Mouse (Mus musculus) ES-Bruce4 (cell line): Measurements from ENCODE around the gene Lama5. TPM values are rescaled to one million over a fixed set of nuclear protein-coding genes. Genes with fewer than 3 reads are reported as not detected.

Experiments used
- H3K27ac ChIP-seq: 2 replicates; pipeline ENCODE4 v1.5.1; 2012; ENCODE audit warnings: low read length, inconsistent platforms; ENCODE audit not compliant: insufficient read depth
- H3K27me3 ChIP-seq: 2 replicates; pipeline ENCODE4 v1.6.1; 2012; ENCODE audit warnings: mild to moderate bottlenecking, low read length, inconsistent platforms; ENCODE audit not compliant: control insufficient read depth, poor library complexity, insufficient read depth, severe bottlenecking
- H3K36me3 ChIP-seq: 2 replicates; pipeline ENCODE4 v1.6.1; 2012; ENCODE audit warnings: inconsistent platforms, mild to moderate bottlenecking, low read length, moderate library complexity; ENCODE audit not compliant: control insufficient read depth, poor library complexity, insufficient read depth, severe bottlenecking
- H3K4me1 ChIP-seq: one replicate; pipeline ENCODE4 v1.8.1; 2011; ENCODE audit warnings: low read length; ENCODE audit not compliant: control insufficient read depth, insufficient read depth
- H3K4me3 ChIP-seq: 2 replicates; pipeline ENCODE4 v1.5.1; 2011; ENCODE audit warnings: low read depth, mild to moderate bottlenecking, low read length
- H3K9ac ChIP-seq: 2 replicates; pipeline ENCODE4 v1.6.1; 2012; ENCODE audit warnings: low read depth, mild to moderate bottlenecking, inconsistent platforms; ENCODE audit not compliant: poor library complexity, severe bottlenecking
- H3K9me3 ChIP-seq: replicated peaks from 2 replicates; pipeline ENCODE4 v1.6.1; 2012; ENCODE audit warnings: mild to moderate bottlenecking, low read length, inconsistent platforms; ENCODE audit not compliant: control insufficient read depth, poor library complexity, insufficient read depth, severe bottlenecking
- CTCF ChIP-seq: IDR thresholded peaks from one replicate; pipeline ENCODE4 v1.8.1; 2011; ENCODE audit warnings: low read depth, low read length
- EP300 ChIP-seq: IDR thresholded peaks from 2 replicates; pipeline ENCODE4 v1.6.1; 2011; ENCODE audit warnings: low read depth, low read length; ENCODE audit not compliant: insufficient read depth
- POLR2A ChIP-seq: IDR thresholded peaks from one replicate; pipeline ENCODE4 v1.8.1; 2011; ENCODE audit warnings: low read length; ENCODE audit not compliant: insufficient read depth
- polyA plus RNA-seq: library from polyadenylated mRNA; stranded (reverse); fragments of >200 nt; gene quantifications from 2 replicates; pipeline ENCODE4 v1.2.4, GENCODE M21; 2011; ENCODE audit warnings: low read depth; ENCODE audit not compliant: missing spikeins, insufficient read depth, insufficient read length

The Lama5 gene
- polyA plus RNA-seq, 1 experiment: 141 TPM

- Histone ChIP-seq H3K9me3 (no peaks in the 10 kb centered on the region), H3K27ac (peak overlapping the region; percentile 94), H3K4me1 (peaks cover 3% of the 10 kb centered on the region), H3K4me3 (0 out of 2 replicates have a peak overlapping the region, but pooled peaks have one; percentile 1), H3K36me3 (no peaks in the 10 kb centered on the region), H3K9ac (peak overlapping the region; percentile 15; the same call in 1 of the 2 replicates), H3K27me3 (no peaks in the 10 kb centered on the region)
- TF ChIP-seq EP300 (peak; percentile 92), CTCF (no peak)
Measured at GRCm38 (mm10) chr2:180236500-180236899, 10.8 kb upstream of the Lama5 start.

DNA sequence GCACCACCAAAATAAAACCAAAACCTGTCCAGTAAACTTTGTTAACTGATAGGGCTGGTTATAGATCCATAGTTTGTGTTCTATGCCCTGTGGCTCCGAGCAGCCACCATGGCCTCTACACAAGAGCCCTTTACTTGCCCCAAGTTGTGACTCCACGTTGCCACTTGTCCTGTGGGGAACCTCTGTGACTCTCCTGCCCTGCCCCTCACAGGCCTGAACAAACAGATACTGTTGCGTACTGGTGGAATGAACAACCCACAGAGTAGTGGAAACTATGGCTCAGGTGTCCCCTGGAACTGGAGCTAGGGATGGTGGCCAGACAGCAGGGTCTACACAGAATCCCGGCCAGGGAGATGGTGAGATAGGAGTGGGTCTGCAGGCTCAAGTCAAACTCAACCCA, 10.1 kb upstream of the Lama5 start:
- Histone ChIP-seq H3K27me3 (no peaks in the 10 kb centered on the region), H3K27ac (peak overlapping the region; percentile 70), H3K36me3 (no peaks in the 10 kb centered on the region), H3K9me3 (no peaks in the 10 kb centered on the region), H3K4me1 (peaks cover 3% of the 10 kb centered on the region), H3K4me3 (no peak overlapping the region), H3K9ac (peak overlapping the region; percentile 15; the same call in 1 of the 2 replicates)
- TF ChIP-seq EP300: no peak
- no peak for TF ChIP-seq CTCF
- TF ChIP-seq POLR2A: no peak

DNA sequence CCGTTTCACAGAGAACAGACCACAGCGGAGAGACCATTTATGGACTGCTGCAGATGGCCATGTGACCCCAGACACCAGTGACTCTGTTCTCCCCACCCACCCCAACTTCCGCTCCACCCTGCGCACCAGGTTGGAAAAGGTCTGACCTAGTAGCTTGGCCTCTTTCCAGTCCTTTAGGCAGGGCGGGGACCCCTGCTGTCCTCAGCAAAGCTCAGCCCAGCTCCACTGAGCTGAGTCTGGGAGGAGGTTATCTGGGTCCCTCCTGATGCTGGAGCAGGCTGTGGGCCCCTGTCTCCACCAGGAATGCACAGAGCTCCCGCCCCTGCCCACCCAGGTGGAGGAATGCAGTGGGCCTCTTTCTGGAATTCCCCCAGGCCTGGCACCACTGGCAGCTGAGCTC, 9.3 kb upstream of the Lama5 start:
- H3K4me3 ChIP-seq: peak overlapping the region; percentile 18
- H3K9ac ChIP-seq: peak overlapping the region; percentile 33; the same call in 1 of the 2 replicates
- H3K27ac ChIP-seq: peak overlapping the region; percentile 70; the same call in 1 of the 2 replicates
- TF ChIP-seq EP300 (0 out of 2 replicates have a peak, but pooled peaks have one; percentile 50), CTCF (no peak), POLR2A (peak; percentile 17)
- H3K36me3 ChIP-seq: no peaks in the 10 kb centered on the region
- H3K27me3 ChIP-seq: no peaks in the 10 kb centered on the region
- no peaks in the 10 kb centered on the region for H3K9me3 ChIP-seq
- H3K4me1 ChIP-seq: peaks cover 3% of the 10 kb centered on the region

- H3K9me3 ChIP-seq: no peaks in the 10 kb centered on the region
- H3K4me1 ChIP-seq: peaks cover 3% of the 10 kb centered on the region
- H3K36me3 ChIP-seq: no peaks in the 10 kb centered on the region
- TF ChIP-seq POLR2A (no peak), EP300 (no peak), CTCF (no peak)
- H3K27me3 ChIP-seq: no peaks in the 10 kb centered on the region
- no peak overlapping the region for H3K4me3 ChIP-seq
- peak overlapping the region; percentile 33; the same call in 1 of the 2 replicates for H3K9ac ChIP-seq
- peak overlapping the region; percentile 70 for H3K27ac ChIP-seq
Measured at GRCm38 (mm10) chr2:180234353-180234752, 8.7 kb upstream of the Lama5 start.

DNA sequence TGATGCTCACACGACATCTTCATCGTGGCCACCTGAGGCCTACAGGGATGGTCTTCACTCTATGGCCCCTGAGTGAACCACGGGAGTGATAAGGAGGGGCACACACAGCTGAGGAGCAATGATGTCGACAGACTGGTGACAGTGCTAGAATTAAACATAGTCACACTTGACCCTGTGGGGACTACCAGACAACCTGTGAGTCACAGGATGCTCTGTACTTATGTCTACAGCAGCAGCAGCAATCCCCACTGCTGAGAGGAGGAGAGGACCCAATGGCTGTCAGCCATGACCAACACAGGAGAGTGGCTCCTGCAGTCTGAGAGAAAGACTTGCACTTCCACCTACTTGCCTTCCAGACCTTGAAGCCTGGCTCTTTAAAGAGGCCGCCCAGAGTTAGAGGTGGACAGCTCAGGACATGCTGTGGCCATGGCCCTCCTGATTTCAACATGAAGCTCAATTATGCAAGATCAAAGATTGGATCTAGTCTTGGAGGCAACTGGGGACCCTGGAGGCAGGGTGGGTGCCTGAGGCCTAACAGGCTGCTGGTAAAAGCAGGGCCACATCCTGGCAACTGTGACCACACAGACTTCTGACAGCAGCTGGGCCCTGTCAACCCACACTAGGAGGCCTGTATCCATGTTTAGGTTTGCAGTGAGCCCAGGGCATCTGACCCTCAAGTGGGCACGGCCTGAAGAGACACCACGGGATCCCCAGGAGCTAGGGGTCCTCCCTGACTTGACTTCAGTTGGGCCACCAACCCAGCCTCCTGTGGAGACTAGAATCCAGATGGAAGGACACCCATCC, 7.6 kb upstream of the Lama5 start:
- peaks cover 8% of the 10 kb centered on the region for H3K4me1 ChIP-seq
- H3K27me3 ChIP-seq: no peaks in the 10 kb centered on the region
- H3K9ac ChIP-seq: no peak overlapping the region
- H3K9me3 ChIP-seq: no peaks in the 10 kb centered on the region
- no peak overlapping the region for H3K27ac ChIP-seq
- no peak overlapping the region for H3K4me3 ChIP-seq
- H3K36me3 ChIP-seq: no peaks in the 10 kb centered on the region
- TF ChIP-seq CTCF: no peak
- TF ChIP-seq EP300: no peak
- TF ChIP-seq POLR2A: no peak

- peaks cover 10% of the 10 kb centered on the region for H3K4me1 ChIP-seq
- no peak overlapping the region for H3K9ac ChIP-seq
- no peak for TF ChIP-seq POLR2A
- TF ChIP-seq EP300: no peak
- no peak for TF ChIP-seq CTCF
- H3K4me3 ChIP-seq: no peak overlapping the region
- H3K27me3 ChIP-seq: no peaks in the 10 kb centered on the region
- H3K36me3 ChIP-seq: no peaks in the 10 kb centered on the region
- H3K27ac ChIP-seq: no peak overlapping the region
- H3K9me3 ChIP-seq: no peaks in the 10 kb centered on the region
Measured at GRCm38 (mm10) chr2:180230482-180230881, 4.8 kb upstream of the Lama5 start.
